Mouse (Mus musculus): ENCODE measurements around the gene Ddn. TPM values are rescaled to one million over a fixed set of nuclear protein-coding genes. Genes with fewer than 3 reads are reported as not detected.

The Ddn gene
- polyA plus RNA-seq, 1 experiment: not detected

DNA sequence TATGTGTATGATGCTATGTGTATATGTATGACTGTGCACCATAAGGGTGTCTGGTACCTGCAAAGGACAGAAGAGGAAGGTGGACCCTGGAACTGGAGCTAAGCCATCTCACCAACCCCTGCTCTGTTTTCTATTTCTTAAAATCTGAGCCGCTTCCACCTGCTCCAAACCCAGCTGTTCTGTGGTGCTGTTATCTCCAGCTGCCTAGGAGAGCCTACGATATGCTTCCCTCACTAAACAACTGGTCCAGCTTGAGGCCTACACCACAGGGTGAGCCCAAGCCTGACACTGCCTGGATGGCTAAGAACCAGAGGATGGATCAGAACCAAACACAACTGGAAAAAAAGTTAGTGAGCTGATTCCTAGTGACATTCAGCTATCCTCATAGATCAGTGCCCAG is 55.2 kb downstream of the Ddn start:
- TF ChIP-seq CTCF (IDR thresholded peaks at IDR 0.05; ENCODE audit: extremely low read depth, insufficient read length, insufficient replicate concordance, low read depth, low read length) (no peak), POLR2A (IDR thresholded peaks at IDR 0.05; ENCODE audit: low read depth, low read length) (no peak)
- Histone ChIP-seq H3K4me3 (ENCODE audit: low read depth, low read length) (no peak overlapping the region), H3K4me1 (ENCODE audit: control insufficient read depth, insufficient read depth, insufficient read length, low read length) (peaks cover 10% of the 10 kb centered on the region), H3K36me3 (ENCODE audit: control insufficient read depth, insufficient read depth, low read length) (peaks cover 5% of the 10 kb centered on the region; the same call in 1 of the 2 replicates), H3K27ac (ENCODE audit: insufficient read depth, low read depth, low read length) (no peak overlapping the region), H3K27me3 (ENCODE audit: control insufficient read depth, insufficient read depth, low read length) (no peaks in the 10 kb centered on the region)
- WGBS: 58% methylated on average over 2 of the region's 2 CpGs

Other genes with a start within 250 kb of the Ddn start
- 3.6 and 5.2 TPM in 2 replicates for gene Ccnt1, start 238.6 kb downstream of the Ddn start, polyA plus RNA-seq (2012; rRNA removed)
- gene 4930415O20Rik, start 238.5 kb downstream of the Ddn start, polyA plus RNA-seq (2012; rRNA removed): 0.46 and 2.7 TPM in 2 replicates
- gene Adcy6, start 199.4 kb downstream of the Ddn start, polyA plus RNA-seq (2012; rRNA removed): 55.9 and 89.2 TPM in 2 replicates
- gene Cacnb3, start 178.7 kb downstream of the Ddn start, polyA plus RNA-seq (2012; rRNA removed): 19.1 and 40.2 TPM in 2 replicates
- 13.6 and 24.3 TPM in 2 replicates for gene Ddx23, start 146.6 kb downstream of the Ddn start, polyA plus RNA-seq (2012; rRNA removed)
- 1.6 and 2.2 TPM in 2 replicates for gene Rnd1, start 132.0 kb downstream of the Ddn start, polyA plus RNA-seq (2012; rRNA removed)
- gene Ccdc65, start 101.3 kb downstream of the Ddn start, polyA plus RNA-seq (2012; rRNA removed): 0.09 TPM in 1 of 2 replicates, not detected in the other
- 14.7 and 70.5 TPM in 2 replicates for gene Fkbp11, start 81.3 kb downstream of the Ddn start, polyA plus RNA-seq (2012; rRNA removed)
- 43.3 and 104 TPM in 2 replicates for gene Arf3, start 46.3 kb downstream of the Ddn start, polyA plus RNA-seq (2012; rRNA removed)
- gene Wnt10b, start 31.3 kb downstream of the Ddn start, polyA plus RNA-seq (2012; rRNA removed): 0.17 and 0.18 TPM in 2 replicates
- gene Wnt1, start 19.6 kb downstream of the Ddn start, polyA plus RNA-seq (2012; rRNA removed): 0.06 TPM in 1 of 2 replicates, not detected in the other
- gene Prkag1, start 22.0 kb upstream of the Ddn start, polyA plus RNA-seq (2012; rRNA removed): 34.0 and 65.7 TPM in 2 replicates
- 19.4 and 36.2 TPM in 2 replicates for gene Kmt2d, start 61.7 kb upstream of the Ddn start, polyA plus RNA-seq (2012; rRNA removed)
- gene Rhebl1, start 85.0 kb upstream of the Ddn start, polyA plus RNA-seq (2012; rRNA removed): 5.3 and 24.1 TPM in 2 replicates
- gene Dhh, start 89.0 kb upstream of the Ddn start, polyA plus RNA-seq (2012; rRNA removed): 0.33 and 0.55 TPM in 2 replicates
- 183 and 395 TPM in 2 replicates for gene Lmbr1l, start 108.7 kb upstream of the Ddn start, polyA plus RNA-seq (2012; rRNA removed)
- 455 and 523 TPM in 2 replicates for gene Tuba1b, start 125.1 kb upstream of the Ddn start, polyA plus RNA-seq (2012; rRNA removed)
- 1.2 and 23.9 TPM in 2 replicates for gene Gm49450, start 144.1 kb upstream of the Ddn start, polyA plus RNA-seq (2012; rRNA removed)
- gene Tuba1a, start 144.2 kb upstream of the Ddn start, polyA plus RNA-seq (2012; rRNA removed): 99.6 and 116 TPM in 2 replicates
- 252 and 382 TPM in 2 replicates for gene Tuba1c, start 220.4 kb upstream of the Ddn start, polyA plus RNA-seq (2012; rRNA removed)
- gene Prph, start 245.7 kb upstream of the Ddn start, polyA plus RNA-seq (2012; rRNA removed): 4.6 and 4.8 TPM in 2 replicates